Mouse (Mus musculus) urinary bladder, adult 2 months (tissue): ENCODE results near the gene Tsacc. TPM values are rescaled to one million over a fixed set of nuclear protein-coding genes. Genes with fewer than 3 reads are reported as not detected.

Experiments
- DNase-seq: peaks from one replicate; pipeline ENCODE4 v3.0.0; 2022; ENCODE audit warnings: low spot score
- polyA plus RNA-seq: library from polyadenylated mRNA; depleted of rRNA; stranded (reverse); fragments of >200 nt; gene quantifications from 2 replicates; pipeline ENCODE4 v1.2.3, GENCODE M21; 2012; rRNA removed

The Tsacc gene
- polyA plus RNA-seq, 1 experiment: 7.9 TPM

- no peak for DNase-seq
Observed at GRCm38 (mm10) chr3:88239446-88239845, 57.4 kb downstream of the Tsacc start.

DNA sequence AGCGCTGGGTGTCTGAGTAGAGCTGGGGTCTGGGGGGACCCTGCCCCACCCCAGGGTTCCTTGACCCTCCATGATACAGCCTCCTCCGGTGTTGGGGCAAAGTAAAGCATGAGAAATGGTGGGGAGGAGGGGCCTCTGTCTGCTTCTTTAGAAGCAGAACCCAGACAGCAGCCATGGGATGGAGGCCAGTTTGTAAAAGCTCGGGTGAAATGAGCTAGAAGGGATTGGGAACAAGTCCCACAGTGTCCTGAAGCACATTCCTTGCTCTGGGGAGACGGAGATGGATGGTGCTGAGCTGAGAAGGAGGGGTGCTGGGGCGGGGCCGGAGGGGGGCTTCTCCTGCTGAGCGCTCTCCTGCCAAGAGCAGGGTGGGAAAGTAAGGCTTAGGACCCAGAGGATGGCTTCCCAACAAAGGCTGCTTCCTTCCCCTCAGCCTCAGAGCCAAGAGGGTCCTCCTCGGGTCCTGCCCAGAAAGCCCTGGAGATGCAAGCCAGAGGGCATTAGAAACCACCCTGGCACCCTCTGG is 57.9 kb downstream of the Tsacc start:
- no peak for DNase-seq

DNA sequence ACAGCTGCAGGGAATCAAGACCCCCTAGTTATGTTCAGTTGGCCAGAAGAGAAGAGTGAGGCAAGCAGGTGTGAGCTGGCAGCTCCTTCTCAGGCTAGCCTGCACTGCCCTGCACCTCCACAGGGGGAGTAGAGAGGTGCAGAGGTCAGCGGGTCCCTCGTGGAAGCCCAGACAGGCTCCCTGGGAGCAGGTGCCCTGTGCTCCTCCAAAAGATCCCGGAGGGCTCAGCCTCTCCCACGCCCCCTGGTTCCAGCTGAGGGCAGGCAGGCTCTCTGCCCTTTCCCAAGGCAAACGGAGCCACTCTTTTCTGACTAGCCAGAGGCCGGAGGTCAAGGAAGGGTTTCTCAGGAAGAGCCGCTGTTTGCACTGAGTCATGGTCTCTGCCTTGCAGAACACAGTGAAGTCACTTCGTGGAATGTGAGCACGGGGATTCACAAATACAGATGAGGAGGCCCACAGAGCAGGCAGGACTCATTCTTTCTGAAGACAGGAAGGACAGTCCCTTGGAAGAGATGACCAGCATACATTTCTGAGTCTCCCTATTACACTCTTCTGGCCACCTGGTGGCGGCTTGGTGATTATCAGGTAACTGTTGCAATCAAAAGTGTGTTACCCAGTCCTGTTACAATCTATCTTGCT is 59.1 kb downstream of the Tsacc start:
- no peak for DNase-seq

GRCm38 (mm10) chr3:88237161-88237555 is 59.6 kb downstream of the Tsacc start:
- no peak for DNase-seq

DNA sequence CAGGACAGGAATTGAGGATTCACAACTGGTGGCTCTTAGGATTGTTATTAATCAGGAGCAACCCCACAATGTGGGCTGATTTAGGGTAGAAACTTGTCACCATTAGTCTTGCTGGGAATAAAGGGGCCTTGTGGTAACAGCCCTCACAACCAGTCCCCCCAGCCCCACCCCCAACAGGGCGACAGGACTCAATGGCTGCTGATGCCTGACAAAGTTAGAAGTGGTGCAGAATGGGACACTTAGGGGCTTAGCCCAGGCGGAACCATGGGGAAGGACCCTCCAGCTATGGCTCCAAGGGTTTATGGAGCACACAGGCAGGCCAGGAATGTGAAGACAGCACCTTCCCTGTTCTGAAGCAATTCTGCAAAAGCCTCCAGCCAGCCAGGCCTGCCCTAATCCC is 61.2 kb downstream of the Tsacc start:
- no peak for DNase-seq

DNA sequence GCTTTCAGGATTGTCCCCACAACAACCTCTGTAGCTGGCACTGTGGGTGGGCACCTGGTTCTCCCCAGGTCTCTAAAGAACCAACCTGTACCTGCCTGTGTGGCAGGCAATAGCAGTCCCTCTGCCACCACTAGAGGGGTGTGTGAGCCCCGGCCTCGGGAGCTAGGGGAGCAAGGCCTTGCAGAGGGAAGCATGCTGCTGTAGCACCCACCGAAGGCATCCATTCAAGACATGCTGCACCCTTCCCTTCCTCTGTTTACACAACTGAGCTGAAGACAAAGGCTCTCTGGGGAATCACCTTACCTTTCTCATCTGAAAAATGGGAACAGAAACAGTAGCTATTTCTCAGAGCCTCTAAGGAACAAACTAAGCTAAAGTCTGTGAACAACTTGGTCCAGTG is 61.6 kb downstream of the Tsacc start:
- DNase-seq: no peak

DNA sequence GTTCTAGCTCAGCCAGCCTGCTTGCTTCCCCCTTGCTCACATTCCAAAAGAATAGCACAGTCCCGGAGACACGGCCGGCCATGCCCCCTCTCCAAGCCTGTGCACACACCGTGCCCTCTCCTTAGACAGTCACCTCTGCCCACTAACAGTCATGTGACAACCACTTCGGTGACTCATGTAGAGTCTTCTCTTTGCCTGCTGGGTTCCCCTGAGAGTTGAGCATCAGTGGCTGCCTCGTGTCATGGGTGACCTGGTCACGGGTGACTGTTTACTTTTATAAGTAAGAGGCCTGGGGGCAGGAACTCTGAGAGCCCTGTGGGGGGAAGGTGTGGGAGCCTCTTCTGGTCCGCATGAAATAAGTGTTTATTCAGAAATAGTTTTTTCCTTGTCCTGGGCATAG is 62.8 kb downstream of the Tsacc start:
- DNase-seq: no peak

DNA sequence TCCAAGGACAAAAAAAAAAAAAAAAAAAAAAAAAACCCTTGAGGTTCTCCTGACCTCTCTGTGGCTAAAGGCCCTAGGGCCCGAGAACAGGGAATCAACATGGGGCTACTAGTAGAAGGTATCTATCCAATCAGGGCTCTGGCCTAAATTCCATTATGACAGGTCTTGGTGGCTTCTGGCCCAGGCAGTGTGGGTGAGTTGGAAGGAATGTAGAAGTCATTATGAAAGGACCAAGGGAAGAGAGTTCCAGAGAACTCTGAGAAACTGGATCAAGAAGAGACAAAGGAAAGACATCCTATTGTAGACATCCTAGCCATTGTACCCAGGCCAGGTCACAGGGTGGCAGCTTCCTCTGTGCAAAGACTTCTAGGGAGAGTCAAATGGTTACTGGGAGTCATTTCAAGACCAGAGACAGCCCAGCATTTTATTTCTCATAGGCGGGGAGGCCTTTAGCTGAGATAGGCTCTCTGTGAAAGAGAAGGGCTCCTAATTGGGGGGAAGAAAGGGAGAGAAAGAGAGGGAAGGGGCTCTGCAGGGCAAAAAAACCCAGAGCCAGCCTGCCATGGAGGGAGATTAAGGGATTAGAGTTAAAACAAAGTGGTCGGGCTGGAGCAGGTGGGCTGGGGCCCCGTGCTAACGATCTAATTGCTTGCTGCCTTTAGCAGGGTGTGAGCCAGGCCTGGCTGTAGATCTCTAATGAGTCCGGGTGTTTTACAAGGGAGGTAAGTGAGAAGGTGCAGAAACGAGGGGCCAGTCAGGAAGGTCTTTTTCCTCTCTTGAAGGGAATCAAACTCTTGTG is 63.7 kb downstream of the Tsacc start:
- DNase-seq: no peak

Other genes with a start within 250 kb of the Tsacc start
- gene Naxe, start 238.5 kb downstream of the Tsacc start, polyA plus RNA-seq: 90.2 and 91.1 TPM in 2 replicates
- not detected in 2 replicates for gene Ttc24, start 218.7 kb downstream of the Tsacc start, polyA plus RNA-seq
- 2.0 and 2.6 TPM in 2 replicates for gene Iqgap3, start 215.0 kb downstream of the Tsacc start, polyA plus RNA-seq
- 34.6 and 51.0 TPM in 2 replicates for gene Mef2d, start 154.6 kb downstream of the Tsacc start, polyA plus RNA-seq
- gene Rhbg, start 42.3 kb downstream of the Tsacc start, polyA plus RNA-seq: 3.9 and 4.8 TPM in 2 replicates
- gene Gm38392, start 9.8 kb downstream of the Tsacc start, polyA plus RNA-seq: 0.15 and 0.34 TPM in 2 replicates
- gene Cct3, start 117 bp upstream of the Tsacc start, polyA plus RNA-seq: 142 and 168 TPM in 2 replicates
- 166 and 177 TPM in 2 replicates for gene Glmp, start 28.0 kb upstream of the Tsacc start, polyA plus RNA-seq
- gene Tmem79, start 39.1 kb upstream of the Tsacc start, polyA plus RNA-seq: 31.3 and 38.1 TPM in 2 replicates
- 56.7 and 58.4 TPM in 2 replicates for gene Smg5, start 39.3 kb upstream of the Tsacc start, polyA plus RNA-seq
- 47.1 and 70.4 TPM in 2 replicates for gene Paqr6, start 67.6 kb upstream of the Tsacc start, polyA plus RNA-seq
- gene Bglap3, start 75.7 kb upstream of the Tsacc start, polyA plus RNA-seq: 1.9 and 2.7 TPM in 2 replicates
- 21.5 and 24.7 TPM in 2 replicates for gene Bglap2, start 81.7 kb upstream of the Tsacc start, polyA plus RNA-seq
- 0.27 and 0.89 TPM in 2 replicates for gene Bglap, start 87.5 kb upstream of the Tsacc start, polyA plus RNA-seq
- gene Pmf1, start 113.3 kb upstream of the Tsacc start, polyA plus RNA-seq: 25.4 and 27.2 TPM in 2 replicates
- 18.7 and 19.8 TPM in 2 replicates for gene Slc25a44, start 128.1 kb upstream of the Tsacc start, polyA plus RNA-seq
- gene Sema4a, start 164.2 kb upstream of the Tsacc start, polyA plus RNA-seq: 63.2 and 63.3 TPM in 2 replicates
- 171 and 182 TPM in 2 replicates for gene Lmna, start 213.0 kb upstream of the Tsacc start, polyA plus RNA-seq
- gene Mex3a, start 235.4 kb upstream of the Tsacc start, polyA plus RNA-seq: 1.7 and 1.8 TPM in 2 replicates